Mouse (Mus musculus): ENCODE data around the gene Bpifb1.

DNA sequence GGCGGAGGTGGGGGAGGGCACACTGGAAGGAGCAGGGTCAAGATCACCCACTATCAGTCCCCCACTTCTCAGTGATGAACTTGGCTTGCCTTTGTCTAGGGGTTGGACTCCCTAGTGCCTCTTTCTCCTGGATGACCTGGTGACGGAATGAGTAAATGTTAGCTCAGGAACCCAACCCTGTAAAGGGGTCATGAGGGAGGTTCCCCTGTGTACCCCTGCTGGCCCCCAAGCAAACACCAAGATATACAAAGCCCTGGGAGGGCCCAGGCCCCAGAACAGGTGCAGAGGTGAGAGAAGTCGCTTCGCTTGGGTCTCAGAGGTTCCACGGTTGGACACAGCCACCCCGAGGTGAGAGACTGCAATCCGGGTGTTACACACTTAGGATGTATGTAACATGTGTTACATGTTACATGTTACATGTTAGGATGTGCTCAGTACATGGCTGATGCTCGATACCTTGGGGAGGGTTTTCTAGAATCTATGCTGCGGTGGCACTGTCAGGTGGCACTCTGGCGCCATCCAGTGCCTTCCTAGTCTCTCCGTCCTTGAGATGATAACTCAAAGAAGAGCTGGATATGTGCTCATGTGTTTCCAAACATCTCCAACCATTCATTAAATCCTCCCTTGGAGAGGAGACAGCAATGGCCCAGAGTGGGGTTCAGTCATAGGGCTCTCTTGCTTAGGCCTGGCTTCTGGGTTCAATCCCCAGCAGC, at the start of gene Bpifb1:
- peak; percentile 16; the same call in 1 of the 2 replicates for TF ChIP-seq CTCF (IDR thresholded peaks at IDR 0.05; ENCODE audit: borderline replicate concordance, extremely low read depth, insufficient read depth, insufficient read length)
- no peak for TF ChIP-seq POLR2A (IDR thresholded peaks at IDR 0.05; ENCODE audit: borderline replicate concordance, extremely low read depth, insufficient read depth, insufficient read length, poor library complexity, severe bottlenecking)

Data from brain, embryonic 14.5 days (tissue).